Mouse (Mus musculus): Measurements from ENCODE around the gene Arhgap9.

DNA sequence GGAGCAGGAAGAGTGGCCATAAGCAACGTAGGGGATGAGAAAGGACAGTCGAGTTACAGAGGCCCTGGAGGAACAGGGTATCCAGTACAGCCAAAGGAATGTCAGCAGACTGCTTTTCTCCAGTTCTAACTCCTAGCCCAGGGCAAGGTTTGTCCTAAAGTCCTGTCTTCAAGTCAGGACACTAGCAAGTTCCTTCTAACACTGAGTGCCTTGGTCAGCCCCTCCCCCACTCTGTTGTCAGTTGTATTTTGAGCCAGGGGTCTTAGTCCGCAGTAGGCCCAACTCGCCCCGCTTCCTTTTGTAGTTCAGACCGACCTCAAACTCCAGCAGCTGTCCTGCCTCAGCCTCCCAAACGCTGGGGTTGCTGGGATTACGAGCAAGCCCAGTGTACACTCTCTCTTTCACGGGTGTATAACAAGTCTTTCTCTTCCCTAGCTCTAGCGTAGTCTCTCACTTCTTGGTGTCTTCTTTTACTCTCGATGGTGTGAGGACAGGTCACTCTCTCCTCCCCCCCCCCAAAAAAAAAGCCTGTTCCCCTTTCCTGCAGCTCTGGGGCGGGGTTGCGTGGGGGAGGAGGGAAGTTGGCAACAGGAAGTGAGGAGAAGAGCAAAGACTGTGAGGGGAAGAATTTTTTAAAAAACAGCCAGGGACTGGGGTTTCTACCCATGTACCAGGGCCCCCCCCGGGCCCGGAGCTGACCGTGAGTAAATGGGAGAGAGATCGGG lies 1.5 kb downstream of the Arhgap9 start:
- TF ChIP-seq GATA1 (IDR thresholded peaks at IDR 0.05; ENCODE audit: low read length) (no peak), TAL1 (IDR thresholded peaks at IDR 0.05; ENCODE audit: low read length) (no peak)

All from erythroblast, embryonic 14.5 days (primary cell).